Mouse (Mus musculus) small intestine, adult 2 months (tissue): ENCODE data around the gene Commd9.

Experiments
- CTCF ChIP-seq: fragments of 200-500 bp; IDR thresholded peaks from 2 replicates; pipeline ENCODE4 v1.5.1; 2012; ENCODE audit warnings: low read depth, mild to moderate bottlenecking, control low read depth, inconsistent platforms, low read length, moderate library complexity, mixed read lengths; ENCODE audit not compliant: insufficient replicate concordance, insufficient read length; ENCODE audit errors: extremely low read depth
- POLR2A ChIP-seq: fragments of 200-500 bp; IDR thresholded peaks from 2 replicates; pipeline ENCODE4 v1.6.1; 2012; ENCODE audit warnings: low read depth, mild to moderate bottlenecking, control low read depth, inconsistent platforms, low read length, moderate library complexity

GRCm38 (mm10) chr2:101922302-101922701 lies 36.3 kb downstream of the Commd9 start:
- TF ChIP-seq POLR2A, result no peak
- TF ChIP-seq CTCF, result no peak
